Mouse (Mus musculus) ES-Bruce4 (cell line): ENCODE data around the gene Gm44973. TPM values are rescaled to one million over a fixed set of nuclear protein-coding genes. Genes with fewer than 3 reads are reported as not detected.
"Not testable (repeated sequence)": the region's sequence is repeated elsewhere in the genome, so short reads cannot be mapped to it uniquely, and the experiment has no call there.

Experiments
- H3K27ac ChIP-seq: 2 replicates; pipeline ENCODE4 v1.5.1; 2012; ENCODE audit warnings: low read length, inconsistent platforms; ENCODE audit not compliant: insufficient read depth
- H3K27me3 ChIP-seq: 2 replicates; pipeline ENCODE4 v1.6.1; 2012; ENCODE audit warnings: mild to moderate bottlenecking, low read length, inconsistent platforms; ENCODE audit not compliant: control insufficient read depth, poor library complexity, insufficient read depth, severe bottlenecking
- H3K36me3 ChIP-seq: 2 replicates; pipeline ENCODE4 v1.6.1; 2012; ENCODE audit warnings: inconsistent platforms, mild to moderate bottlenecking, low read length, moderate library complexity; ENCODE audit not compliant: control insufficient read depth, poor library complexity, insufficient read depth, severe bottlenecking
- H3K4me1 ChIP-seq: one replicate; pipeline ENCODE4 v1.8.1; 2011; ENCODE audit warnings: low read length; ENCODE audit not compliant: control insufficient read depth, insufficient read depth
- H3K4me3 ChIP-seq: 2 replicates; pipeline ENCODE4 v1.5.1; 2011; ENCODE audit warnings: low read depth, mild to moderate bottlenecking, low read length
- H3K9ac ChIP-seq: 2 replicates; pipeline ENCODE4 v1.6.1; 2012; ENCODE audit warnings: low read depth, mild to moderate bottlenecking, inconsistent platforms; ENCODE audit not compliant: poor library complexity, severe bottlenecking
- H3K9me3 ChIP-seq: replicated peaks from 2 replicates; pipeline ENCODE4 v1.6.1; 2012; ENCODE audit warnings: mild to moderate bottlenecking, low read length, inconsistent platforms; ENCODE audit not compliant: control insufficient read depth, poor library complexity, insufficient read depth, severe bottlenecking
- CTCF ChIP-seq: IDR thresholded peaks from one replicate; pipeline ENCODE4 v1.8.1; 2011; ENCODE audit warnings: low read depth, low read length
- EP300 ChIP-seq: IDR thresholded peaks from 2 replicates; pipeline ENCODE4 v1.6.1; 2011; ENCODE audit warnings: low read depth, low read length; ENCODE audit not compliant: insufficient read depth
- POLR2A ChIP-seq: IDR thresholded peaks from one replicate; pipeline ENCODE4 v1.8.1; 2011; ENCODE audit warnings: low read length; ENCODE audit not compliant: insufficient read depth
- polyA plus RNA-seq: library from polyadenylated mRNA; stranded (reverse); fragments of >200 nt; gene quantifications from 2 replicates; pipeline ENCODE4 v1.2.4, GENCODE M21; 2011; ENCODE audit warnings: low read depth; ENCODE audit not compliant: missing spikeins, insufficient read depth, insufficient read length

The Gm44973 gene
- polyA plus RNA-seq, 1 experiment = not detected

DNA sequence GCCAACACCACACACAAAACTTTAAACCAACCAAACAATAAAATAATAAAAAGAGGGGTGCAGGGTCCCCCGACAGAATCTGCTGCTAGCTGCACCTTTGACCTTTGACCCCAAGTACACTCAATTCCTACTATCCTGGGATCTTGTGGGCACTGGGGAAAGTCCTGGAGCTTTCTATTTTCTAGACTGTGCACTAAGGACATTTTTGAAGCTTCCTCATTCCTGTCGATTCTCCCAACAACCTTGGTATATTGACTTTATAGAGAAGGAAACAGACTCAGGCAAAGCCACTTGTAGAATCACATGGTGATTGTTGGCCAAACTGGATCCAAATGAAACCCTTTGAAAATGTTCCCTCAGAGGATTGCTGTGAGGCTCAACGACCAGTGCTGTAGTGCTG, 761 bp downstream of the Gm44973 start:
- no peaks in the 10 kb centered on the region for H3K9me3 ChIP-seq
- H3K4me1 ChIP-seq = peaks cover 9% of the 10 kb centered on the region
- peak overlapping the region; percentile 50 for H3K4me3 ChIP-seq
- H3K36me3 ChIP-seq = peaks cover 11% of the 10 kb centered on the region
- H3K27me3 ChIP-seq = no peaks in the 10 kb centered on the region
- TF ChIP-seq POLR2A (no peak), EP300 (no peak), CTCF (no peak)
- H3K27ac ChIP-seq = peak overlapping the region; percentile 35
- H3K9ac ChIP-seq = peak overlapping the region; percentile 91

DNA sequence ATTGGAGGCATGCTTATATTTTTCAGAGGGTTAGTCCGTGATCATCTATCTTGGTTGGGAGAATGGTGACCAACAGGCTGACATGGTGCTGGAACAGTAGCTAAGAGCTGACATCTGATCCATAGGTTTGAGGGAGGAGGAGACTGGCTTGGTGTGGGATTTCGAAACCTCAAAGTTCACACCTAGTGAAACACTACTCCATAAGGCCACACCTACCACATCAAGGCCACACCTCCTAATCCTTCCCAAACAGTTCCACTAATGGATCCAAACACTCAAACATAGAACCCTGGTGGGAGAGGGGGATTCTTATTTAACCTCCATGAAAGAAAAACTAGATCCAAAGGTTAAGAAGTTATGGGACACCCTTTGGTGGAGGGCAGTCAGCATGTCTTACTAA, 1.6 kb downstream of the Gm44973 start:
- no peaks in the 10 kb centered on the region for H3K9me3 ChIP-seq
- no peak overlapping the region for H3K27ac ChIP-seq
- TF ChIP-seq CTCF (no peak), POLR2A (no peak)
- no peak overlapping the region for H3K9ac ChIP-seq
- H3K36me3 ChIP-seq = peaks cover 2% of the 10 kb centered on the region; the same call in 1 of the 2 replicates
- peaks cover 3% of the 10 kb centered on the region for H3K4me1 ChIP-seq
- no peaks in the 10 kb centered on the region for H3K27me3 ChIP-seq
- H3K4me3 ChIP-seq = no peak overlapping the region

- TF ChIP-seq EP300 = no peak
- peak; percentile 42 for TF ChIP-seq CTCF
- peak overlapping the region; percentile 5; the same call in 1 of the 2 replicates for H3K4me3 ChIP-seq
- no peaks in the 10 kb centered on the region for H3K27me3 ChIP-seq
- no peak overlapping the region for H3K27ac ChIP-seq
- no peaks in the 10 kb centered on the region for H3K9me3 ChIP-seq
- H3K36me3 ChIP-seq = 0 out of 2 replicates have a peak, but pooled peaks cover under 1% of the 10 kb centered on the region
- H3K4me1 ChIP-seq = peaks cover 3% of the 10 kb centered on the region
- H3K9ac ChIP-seq = no peak overlapping the region
These were observed 2.1 kb downstream of the Gm44973 start for GRCm38 (mm10) chr7:5017352-5017751.

DNA sequence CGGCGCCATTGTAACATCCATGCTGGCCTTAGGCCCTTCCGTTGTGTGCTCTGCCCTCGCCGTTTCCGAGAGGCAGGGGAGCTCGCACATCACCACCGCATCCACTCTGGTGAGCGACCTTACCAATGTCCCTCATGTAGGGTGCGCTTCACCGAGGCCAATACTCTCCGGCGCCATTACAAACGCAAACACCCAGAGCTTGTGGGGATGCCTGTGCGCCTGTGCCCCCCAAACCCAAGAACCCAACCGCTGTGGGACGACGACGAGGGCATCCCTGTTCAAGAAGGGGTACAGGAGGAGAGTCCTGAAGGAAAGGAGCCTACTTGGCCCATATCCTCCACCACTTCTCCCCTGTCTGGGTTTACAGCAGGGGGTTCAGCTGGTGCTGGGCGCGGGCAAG, 2.6 kb downstream of the Gm44973 start:
- TF ChIP-seq EP300 (no peak), POLR2A (no peak), CTCF (no peak)
- H3K27ac ChIP-seq = peak overlapping the region; percentile 70; the same call in 1 of the 2 replicates
- H3K9me3 ChIP-seq = no peaks in the 10 kb centered on the region
- peaks cover 3% of the 10 kb centered on the region for H3K4me1 ChIP-seq
- peak overlapping the region; percentile 17; the same call in 1 of the 2 replicates for H3K9ac ChIP-seq
- no peaks in the 10 kb centered on the region for H3K36me3 ChIP-seq
- no peaks in the 10 kb centered on the region for H3K27me3 ChIP-seq
- H3K4me3 ChIP-seq = peak overlapping the region; percentile 5

- Histone ChIP-seq H3K27ac (peak overlapping the region; percentile 70), H3K9ac (peak overlapping the region; percentile 98), H3K4me3 (peak overlapping the region; percentile 42)
- not testable (repeated sequence) for H3K27me3 ChIP-seq, H3K4me1 ChIP-seq, H3K9me3 ChIP-seq, H3K36me3 ChIP-seq
These were observed 4.3 kb downstream of the Gm44973 start for GRCm38 (mm10) chr7:5019576-5019975.

- TF ChIP-seq EP300 = 0 out of 2 replicates have a peak, but pooled peaks have one; percentile 10
- TF ChIP-seq CTCF = no peak
- peak within 1 kb of the TSS; percentile 98 for H3K9ac ChIP-seq
- peaks cover 3% of the 10 kb centered on the region for H3K4me1 ChIP-seq
- H3K27ac ChIP-seq = peak within 1 kb of the TSS; percentile 70
- peaks cover 2% of the 10 kb centered on the region; the same call in 1 of the 2 replicates for H3K36me3 ChIP-seq
- no peaks in the 10 kb centered on the region for H3K9me3 ChIP-seq
- no peaks in the 10 kb centered on the region for H3K27me3 ChIP-seq
- H3K4me3 ChIP-seq = peak within 1 kb of the TSS; percentile 79
These were observed 4.8 kb downstream of the Gm44973 start, which contains the start of the genes Zfp865 and Ccdc106 for GRCm38 (mm10) chr7:5020000-5020681. Gene Zfp865 (plus strand): TSS chr7:5020376. Gene Ccdc106 (plus strand): TSS chr7:5020553.
